Mouse (Mus musculus) heart, postnatal 0 days (tissue): ENCODE measurements at regions not wholly inside any gene's neighbourhood (a gene's known extent, or its start where the extent isn't known, plus 50 kb on each side); places are given as distances from the start of the nearest gene placed in this dataset.

Experiments used
- CTCF ChIP-seq: IDR thresholded peaks from 2 replicates; pipeline ENCODE4 v1.5.1; 2016; ENCODE audit warnings: antibody characterized with exemption, control low read depth, low read depth
- EP300 ChIP-seq: IDR thresholded peaks from 2 replicates; pipeline ENCODE4 v1.6.1; 2016; ENCODE audit warnings: antibody characterized with exemption, low read depth

GRCm38 (mm10) chr14:71251116-71251515 lies 651.5 kb upstream of the Fam160b2 start:
- TF ChIP-seq CTCF, result no peak
- TF ChIP-seq EP300, result no peak
